Mouse (Mus musculus) forebrain, postnatal 0 days (tissue): ENCODE measurements around the gene Plppr4. TPM values are rescaled to one million over a fixed set of nuclear protein-coding genes. Genes with fewer than 3 reads are reported as not detected.

Source experiments
- ATAC-seq: fragments of 200-750 bp; cut with Nextera tagmentation; 2 replicates; pipeline ENCODE4 v1.8.0; 2017; ENCODE audit warnings: mild to moderate bottlenecking, moderate library complexity
- DNase-seq: peaks from one replicate; pipeline ENCODE4 v3.0.0-alpha.2; 2015
- H3K27ac ChIP-seq: fragments of 300-500 bp; sonication (generic); 2 replicates; pipeline ENCODE4 v1.5.1; 2014; ENCODE audit warnings: low read depth, mild to moderate bottlenecking, antibody characterized with exemption, low read length, moderate library complexity, mixed read lengths
- H3K27me3 ChIP-seq: fragments of 300-500 bp; sonication (generic); 2 replicates; pipeline ENCODE4 v1.6.1; 2014; ENCODE audit warnings: mild to moderate bottlenecking, low read length, mixed read lengths; ENCODE audit not compliant: insufficient read depth
- H3K36me3 ChIP-seq: fragments of 300-500 bp; sonication (generic); 2 replicates; pipeline ENCODE4 v1.6.1; 2014; ENCODE audit warnings: mild to moderate bottlenecking, moderate library complexity; ENCODE audit not compliant: insufficient read depth
- H3K4me1 ChIP-seq: fragments of 300-500 bp; sonication (generic); 2 replicates; pipeline ENCODE4 v1.6.1; 2014; ENCODE audit warnings: antibody characterized with exemption; ENCODE audit not compliant: insufficient read depth
- H3K4me2 ChIP-seq: fragments of 300-500 bp; sonication (generic); 2 replicates; pipeline ENCODE4 v1.6.1; 2014; ENCODE audit warnings: low read depth, mild to moderate bottlenecking, moderate library complexity
- H3K4me3 ChIP-seq: fragments of 300-500 bp; sonication (generic); 2 replicates; pipeline ENCODE4 v1.5.1; 2014; ENCODE audit warnings: low read depth, low read length, mixed read lengths
- H3K9ac ChIP-seq: fragments of 300-500 bp; sonication (generic); 2 replicates; pipeline ENCODE4 v1.6.1; 2014; ENCODE audit warnings: mild to moderate bottlenecking
- H3K9me3 ChIP-seq: fragments of 300-500 bp; sonication (generic); 2 replicates; pipeline ENCODE4 v1.6.1; 2016; ENCODE audit warnings: low read length
- CTCF ChIP-seq: sonication (generic); IDR thresholded peaks from 2 replicates; pipeline ENCODE4 v1.5.1; 2016; ENCODE audit warnings: antibody characterized with exemption, control low read depth, low read depth
- WGBS: fragments of 180-500 bp; shearing (Covaris S2); extraction: QIAGEN DNeasy Blood & Tissue Kit; methylation state at CpG from one replicate; pipeline ENCODE4 v1.1.7; 2014; 5-methylcytosine and 5-hydroxymethylcytosine counted together
- polyA plus RNA-seq: library from polyadenylated mRNA; unstranded; fragments of >200 nt; fragmentation: Nextera tagmentation; extraction: Ambion mirVana; gene quantifications from 2 replicates; pipeline ENCODE4 v1.2.1, GENCODE M21; 2015
- total RNA-seq: library from RNA; depleted of rRNA; stranded (reverse); fragments of >200 nt; gene quantifications from 2 replicates; pipeline ENCODE4 v1.2.3, GENCODE M21; 2014

Plppr4 gene
- total and polyA plus RNA-seq, 2 experiments from 2014 or later: 60.8 to 97.8 TPM

GRCm38 (mm10) chr3:117310801-117311368, 49.8 kb downstream of the Plppr4 start:
- H3K4me2 ChIP-seq: no peak overlapping the region
- no peaks in the 10 kb centered on the region for H3K9me3 ChIP-seq
- no peak for DNase-seq
- ATAC-seq: no peak
- no peak for TF ChIP-seq CTCF
- H3K9ac ChIP-seq: no peak overlapping the region
- WGBS: 89% methylated on average over 2 of the region's 2 CpGs
- H3K4me1 ChIP-seq: no peaks in the 10 kb centered on the region
- H3K27me3 ChIP-seq: no peaks in the 10 kb centered on the region
- no peaks in the 10 kb centered on the region for H3K36me3 ChIP-seq
- H3K4me3 ChIP-seq: no peak overlapping the region
- no peak overlapping the region for H3K27ac ChIP-seq

- H3K36me3 ChIP-seq: no peaks in the 10 kb centered on the region
- 99% methylated on average over 3 of the region's 3 CpGs for WGBS
- no peaks in the 10 kb centered on the region for H3K27me3 ChIP-seq
- TF ChIP-seq CTCF: no peak
- H3K9me3 ChIP-seq: no peaks in the 10 kb centered on the region
- no peak for DNase-seq
- no peaks in the 10 kb centered on the region for H3K4me1 ChIP-seq
- no peak for ATAC-seq
- H3K27ac ChIP-seq: no peak overlapping the region
- no peak overlapping the region for H3K9ac ChIP-seq
- H3K4me3 ChIP-seq: no peak overlapping the region
- H3K4me2 ChIP-seq: no peak overlapping the region
Measured at GRCm38 (mm10) chr3:117309580-117309910, 51.1 kb downstream of the Plppr4 start.

- ATAC-seq: no peak
- Histone ChIP-seq H3K27ac (no peak overlapping the region), H3K36me3 (no peaks in the 10 kb centered on the region), H3K4me2 (no peak overlapping the region), H3K4me3 (no peak overlapping the region), H3K4me1 (no peaks in the 10 kb centered on the region), H3K9me3 (no peaks in the 10 kb centered on the region), H3K9ac (no peak overlapping the region), H3K27me3 (no peaks in the 10 kb centered on the region)
- DNase-seq: no peak
- WGBS: 92% methylated on average over 3 of the region's 3 CpGs
- TF ChIP-seq CTCF: no peak
Measured at GRCm38 (mm10) chr3:117308895-117309579, 51.6 kb downstream of the Plppr4 start.

- Histone ChIP-seq H3K4me3 (no peak overlapping the region), H3K27ac (no peak overlapping the region), H3K9ac (no peak overlapping the region), H3K4me2 (no peak overlapping the region), H3K4me1 (no peaks in the 10 kb centered on the region), H3K27me3 (no peaks in the 10 kb centered on the region), H3K36me3 (no peaks in the 10 kb centered on the region), H3K9me3 (no peaks in the 10 kb centered on the region)
- 78% methylated on average over 4 of the region's 4 CpGs for whole genome bisulfite sequencing
- DNase-seq: no peak
- no peak for TF ChIP-seq CTCF
- peak; percentile 53; the same call in 1 of the 2 replicates for ATAC-seq
Measured at GRCm38 (mm10) chr3:117307555-117307954, 53.1 kb downstream of the Plppr4 start.

- H3K4me3 ChIP-seq: no peak overlapping the region
- DNase-seq (no peak), ATAC-seq (no peak)
- 82% methylated on average over 2 of the region's 2 CpGs for WGBS
- H3K27ac ChIP-seq: no peak overlapping the region
- H3K27me3 ChIP-seq: no peaks in the 10 kb centered on the region
- no peaks in the 10 kb centered on the region for H3K36me3 ChIP-seq
- no peaks in the 10 kb centered on the region for H3K4me1 ChIP-seq
- no peak for TF ChIP-seq CTCF
- H3K9me3 ChIP-seq: no peaks in the 10 kb centered on the region
- H3K9ac ChIP-seq: no peak overlapping the region
- no peak overlapping the region for H3K4me2 ChIP-seq
Measured at GRCm38 (mm10) chr3:117304037-117304436, 56.6 kb downstream of the Plppr4 start.

GRCm38 (mm10) chr3:117300735-117301271, 59.9 kb downstream of the Plppr4 start:
- no peak for TF ChIP-seq CTCF
- WGBS: 73% methylated on average over 1 of the region's 1 CpGs
- Histone ChIP-seq H3K27me3 (no peaks in the 10 kb centered on the region), H3K27ac (no peak overlapping the region), H3K9me3 (no peaks in the 10 kb centered on the region), H3K36me3 (no peaks in the 10 kb centered on the region), H3K4me3 (no peak overlapping the region), H3K4me2 (no peak overlapping the region), H3K9ac (no peak overlapping the region), H3K4me1 (no peaks in the 10 kb centered on the region)
- no peak for DNase-seq
- ATAC-seq: no peak

GRCm38 (mm10) chr3:117297735-117298134, 62.9 kb downstream of the Plppr4 start:
- Histone ChIP-seq H3K36me3 (no peaks in the 10 kb centered on the region), H3K4me2 (no peak overlapping the region), H3K9me3 (no peaks in the 10 kb centered on the region), H3K27me3 (no peaks in the 10 kb centered on the region), H3K4me3 (no peak overlapping the region), H3K9ac (no peak overlapping the region), H3K4me1 (0 out of 2 replicates have a peak, but pooled peaks cover 7% of the 10 kb centered on the region), H3K27ac (no peak overlapping the region)
- no peak for DNase-seq
- no peak for TF ChIP-seq CTCF
- 85% methylated on average over 1 of the region's 1 CpGs for WGBS
- ATAC-seq: no peak
